Mouse (Mus musculus) heart, embryonic 13.5 days (tissue): ENCODE data around the gene Mocs1. TPM values are rescaled to one million over a fixed set of nuclear protein-coding genes. Genes with fewer than 3 reads are reported as not detected.

Source experiments
- ATAC-seq: fragments of 200-750 bp; cut with Nextera tagmentation; 2 replicates; pipeline ENCODE4 v1.8.0; 2017; ENCODE audit warnings: moderate TSS enrichment; ENCODE audit not compliant: insufficient number of reproducible peaks, low FRiP score, low TSS enrichment; ENCODE audit errors: extremely low read depth
- H3K27ac ChIP-seq: fragments of 300-500 bp; sonication (generic); replicated peaks from 2 replicates; pipeline ENCODE4 v1.5.1; 2015; ENCODE audit warnings: moderate library complexity, mild to moderate bottlenecking, inconsistent platforms
- H3K27me3 ChIP-seq: fragments of 300-500 bp; sonication (generic); replicated peaks from 2 replicates; pipeline ENCODE4 v1.6.1; 2015; ENCODE audit warnings: mild to moderate bottlenecking, inconsistent platforms
- H3K36me3 ChIP-seq: fragments of 300-500 bp; sonication (generic); 2 replicates; pipeline ENCODE4 v1.6.1; 2015; ENCODE audit warnings: mild to moderate bottlenecking, inconsistent platforms
- H3K4me1 ChIP-seq: fragments of 300-500 bp; sonication (generic); 2 replicates; pipeline ENCODE4 v1.6.1; 2015; ENCODE audit warnings: inconsistent platforms
- H3K4me2 ChIP-seq: fragments of 300-500 bp; sonication (generic); 2 replicates; pipeline ENCODE4 v1.6.1; 2015; ENCODE audit warnings: inconsistent platforms, mild to moderate bottlenecking, moderate library complexity
- H3K4me3 ChIP-seq: fragments of 300-500 bp; sonication (generic); 2 replicates; pipeline ENCODE4 v1.5.1; 2015; ENCODE audit warnings: moderate library complexity, mild to moderate bottlenecking, inconsistent platforms
- H3K9ac ChIP-seq: fragments of 300-500 bp; sonication (generic); 2 replicates; pipeline ENCODE4 v1.6.1; 2015; ENCODE audit warnings: inconsistent platforms, mild to moderate bottlenecking, moderate library complexity
- H3K9me3 ChIP-seq: fragments of 300-500 bp; sonication (generic); 2 replicates; pipeline ENCODE4 v1.6.1; 2016; ENCODE audit warnings: inconsistent platforms
- WGBS: fragments of 180-500 bp; shearing (Covaris S2); methylation state at CpG from one replicate; pipeline ENCODE4 v1.1.7; 2015; ENCODE audit warnings: mixed read lengths; 5-methylcytosine and 5-hydroxymethylcytosine counted together
- polyA plus RNA-seq: library from polyadenylated mRNA; unstranded; fragments of >200 nt; fragmentation: Nextera tagmentation; extraction: Ambion mirVana; gene quantifications from 2 replicates; pipeline ENCODE4 v1.2.1, GENCODE M21; 2015

Gene Mocs1
- polyA plus RNA-seq: 5.0 and 5.9 TPM in 2 replicates

GRCm38 (mm10) chr17:49428239-49428688, at the start of gene Mocs1:
Gene Mocs1 (plus strand): TSS chr17:49428362.
- H3K4me1 ChIP-seq: peaks cover 33% of the 10 kb centered on the region
- H3K27me3 ChIP-seq: no peaks in the 10 kb centered on the region
- H3K27ac ChIP-seq: peak within 1 kb of the TSS; percentile 73
- under 1% methylated on average over 28 of the region's 28 CpGs for WGBS
- H3K9me3 ChIP-seq: no peaks in the 10 kb centered on the region
- peak; percentile 96 for ATAC-seq
- H3K4me3 ChIP-seq: peak within 1 kb of the TSS; percentile 85
- H3K9ac ChIP-seq: peak within 1 kb of the TSS; percentile 94
- H3K36me3 ChIP-seq: peaks cover 7% of the 10 kb centered on the region
- peak within 1 kb of the TSS; percentile 90 for H3K4me2 ChIP-seq

GRCm38 (mm10) chr17:49379645-49380044, 48.5 kb upstream of the Mocs1 start:
- ATAC-seq: no peak
- H3K27ac ChIP-seq: no peak overlapping the region
- 80% methylated on average over 4 of the region's 4 CpGs for WGBS

DNA sequence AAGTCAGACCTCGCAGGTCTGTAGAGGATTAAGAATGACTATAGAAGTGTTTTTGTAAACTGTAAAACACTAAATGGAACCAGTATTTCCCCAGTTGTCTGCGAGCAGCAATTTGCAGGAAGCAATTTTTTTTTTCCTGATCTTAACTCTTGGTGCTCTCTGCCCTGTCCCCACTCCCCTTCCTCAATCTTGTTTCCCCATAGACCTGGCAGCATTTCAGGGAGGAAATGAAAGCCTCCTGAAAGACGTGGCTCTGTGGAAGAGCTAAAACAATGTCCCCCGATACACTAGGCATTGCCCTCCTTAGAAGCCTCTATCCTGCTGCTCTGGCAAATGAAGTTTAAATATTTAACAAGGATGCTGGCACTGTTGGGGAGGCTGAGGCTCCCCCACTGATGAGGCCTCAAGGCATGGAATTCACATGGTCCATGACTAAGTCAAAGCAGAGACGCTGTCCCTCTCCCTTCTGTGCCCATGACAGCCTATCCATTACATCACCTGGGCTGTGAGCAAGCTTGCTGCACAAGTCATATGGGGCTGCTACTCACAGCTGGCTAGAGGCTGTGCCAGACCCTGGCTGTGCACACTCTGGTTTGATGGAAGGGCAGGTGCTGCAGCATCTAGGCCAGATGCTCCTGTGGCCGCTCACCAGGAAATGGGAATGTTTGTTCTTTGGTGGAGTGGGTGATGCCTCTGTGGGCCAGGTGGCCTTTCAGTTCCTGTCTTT, 43.8 kb upstream of the Mocs1 start:
- Histone ChIP-seq H3K4me2 (no peak overlapping the region), H3K4me1 (peaks cover 5% of the 10 kb centered on the region; the same call in 1 of the 2 replicates), H3K9me3 (peaks cover 3% of the 10 kb centered on the region; the same call in 1 of the 2 replicates), H3K36me3 (no peaks in the 10 kb centered on the region), H3K27ac (no peak overlapping the region), H3K27me3 (no peaks in the 10 kb centered on the region), H3K4me3 (no peak overlapping the region), H3K9ac (no peak overlapping the region)
- ATAC-seq: no peak
- 37% methylated on average over 6 of the region's 6 CpGs for WGBS

More at GRCm38 (mm10) chr17:49379645-49380044, 48.5 kb upstream of the Mocs1 start:
- Histone ChIP-seq H3K4me3 (no peak overlapping the region), H3K4me1 (peaks cover 17% of the 10 kb centered on the region; the same call in 1 of the 2 replicates), H3K36me3 (no peaks in the 10 kb centered on the region), H3K9me3 (no peaks in the 10 kb centered on the region), H3K9ac (no peak overlapping the region), H3K27me3 (no peaks in the 10 kb centered on the region), H3K4me2 (no peak overlapping the region)

GRCm38 (mm10) chr17:49387741-49388140, 40.4 kb upstream of the Mocs1 start:
- ATAC-seq: no peak
- Histone ChIP-seq H3K4me2 (no peak overlapping the region), H3K4me1 (peaks cover 10% of the 10 kb centered on the region; the same call in 1 of the 2 replicates), H3K27ac (no peak overlapping the region), H3K36me3 (no peaks in the 10 kb centered on the region), H3K9me3 (peaks cover 3% of the 10 kb centered on the region; the same call in 1 of the 2 replicates), H3K27me3 (no peaks in the 10 kb centered on the region), H3K9ac (no peak overlapping the region), H3K4me3 (no peak overlapping the region)
- WGBS: 68% methylated on average over 2 of the region's 2 CpGs

GRCm38 (mm10) chr17:49392751-49393150, 35.4 kb upstream of the Mocs1 start:
- Histone ChIP-seq H3K9ac (no peak overlapping the region), H3K27ac (no peak overlapping the region), H3K27me3 (no peaks in the 10 kb centered on the region), H3K9me3 (peaks cover 1% of the 10 kb centered on the region; the same call in 1 of the 2 replicates), H3K4me2 (no peak overlapping the region), H3K4me3 (no peak overlapping the region), H3K4me1 (peaks cover 5% of the 10 kb centered on the region; the same call in 1 of the 2 replicates), H3K36me3 (no peaks in the 10 kb centered on the region)
- ATAC-seq: no peak
- 18% methylated on average over 1 of the region's 1 CpGs for WGBS

DNA sequence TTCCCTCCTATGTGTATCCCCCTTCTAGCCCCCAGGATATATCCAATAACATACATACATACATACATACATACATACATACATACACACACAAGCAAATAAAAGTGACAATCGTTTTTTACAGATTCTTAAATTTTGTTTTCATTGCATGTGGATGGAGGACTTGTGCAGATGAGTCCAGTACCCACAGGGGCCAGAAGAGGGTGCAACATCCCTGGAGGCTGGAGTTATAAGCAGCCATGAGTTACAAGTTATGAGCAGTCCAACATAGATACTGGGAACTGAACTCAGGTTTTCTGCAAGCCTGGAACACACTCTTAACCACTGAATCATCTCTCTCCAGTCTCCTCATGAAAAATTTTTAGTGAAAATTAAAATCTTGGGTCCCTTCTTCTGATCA, 33.3 kb upstream of the Mocs1 start:
- H3K4me2 ChIP-seq: no peak overlapping the region
- H3K27ac ChIP-seq: no peak overlapping the region
- peaks cover 5% of the 10 kb centered on the region; the same call in 1 of the 2 replicates for H3K4me1 ChIP-seq
- no peak overlapping the region for H3K9ac ChIP-seq
- no peaks in the 10 kb centered on the region for H3K9me3 ChIP-seq
- 44% methylated on average over 1 of the region's 1 CpGs for WGBS
- H3K36me3 ChIP-seq: no peaks in the 10 kb centered on the region
- no peak for ATAC-seq
- H3K27me3 ChIP-seq: no peaks in the 10 kb centered on the region
- no peak overlapping the region for H3K4me3 ChIP-seq

- Histone ChIP-seq H3K9me3 (no peaks in the 10 kb centered on the region), H3K27me3 (no peaks in the 10 kb centered on the region), H3K4me1 (no peaks in the 10 kb centered on the region), H3K4me3 (no peak overlapping the region), H3K36me3 (no peaks in the 10 kb centered on the region), H3K9ac (no peak overlapping the region), H3K4me2 (no peak overlapping the region), H3K27ac (no peak overlapping the region)
- 75% methylated on average over 4 of the region's 4 CpGs for WGBS
- no peak for ATAC-seq
These were observed 28.6 kb upstream of the Mocs1 start for GRCm38 (mm10) chr17:49399605-49400004.

DNA sequence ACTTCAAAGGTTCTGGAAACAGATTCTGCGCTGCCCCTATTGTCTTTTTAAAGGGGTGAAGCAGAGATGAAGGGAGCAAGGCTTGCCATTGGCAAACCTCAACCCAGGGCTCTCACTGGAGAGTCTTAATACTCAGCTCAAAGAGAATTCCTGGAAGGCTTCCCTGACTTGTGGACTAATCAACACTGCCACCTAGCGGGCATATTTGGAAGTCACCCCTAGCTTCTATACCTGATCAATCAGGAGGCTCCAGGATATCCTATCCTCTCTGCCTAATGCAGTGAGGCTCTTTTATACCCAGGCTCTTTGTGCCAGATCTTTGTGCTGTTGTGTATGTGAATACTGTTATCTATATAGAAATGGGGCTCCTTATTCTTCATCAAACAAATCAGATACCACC, 28.0 kb upstream of the Mocs1 start:
- 6% methylated on average over 2 of the region's 2 CpGs for WGBS
- H3K9me3 ChIP-seq: no peaks in the 10 kb centered on the region
- no peak overlapping the region for H3K9ac ChIP-seq
- no peaks in the 10 kb centered on the region for H3K4me1 ChIP-seq
- H3K27ac ChIP-seq: no peak overlapping the region
- H3K27me3 ChIP-seq: no peaks in the 10 kb centered on the region
- H3K4me2 ChIP-seq: no peak overlapping the region
- ATAC-seq: no peak
- H3K4me3 ChIP-seq: no peak overlapping the region
- no peaks in the 10 kb centered on the region for H3K36me3 ChIP-seq

DNA sequence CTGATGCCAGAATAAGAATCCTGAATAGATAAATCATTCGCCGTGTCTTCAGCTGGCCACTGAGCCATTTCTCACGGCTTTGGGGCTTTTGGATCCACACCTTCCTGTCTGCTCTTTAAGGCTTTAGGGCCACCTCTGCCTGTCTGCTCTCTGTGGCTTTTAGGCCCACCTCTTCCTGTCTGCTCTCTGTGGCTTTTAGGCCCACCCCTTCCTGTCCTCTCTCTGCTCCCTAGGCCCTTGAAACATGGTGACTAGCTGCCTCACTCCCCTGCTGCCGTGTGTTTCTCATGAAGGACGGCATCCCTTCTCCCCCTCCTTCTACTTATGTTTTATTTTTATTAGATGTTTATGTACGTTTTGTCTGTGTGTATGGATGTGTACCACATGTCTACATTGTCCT, 25.0 kb upstream of the Mocs1 start:
- no peaks in the 10 kb centered on the region for H3K9me3 ChIP-seq

DNA sequence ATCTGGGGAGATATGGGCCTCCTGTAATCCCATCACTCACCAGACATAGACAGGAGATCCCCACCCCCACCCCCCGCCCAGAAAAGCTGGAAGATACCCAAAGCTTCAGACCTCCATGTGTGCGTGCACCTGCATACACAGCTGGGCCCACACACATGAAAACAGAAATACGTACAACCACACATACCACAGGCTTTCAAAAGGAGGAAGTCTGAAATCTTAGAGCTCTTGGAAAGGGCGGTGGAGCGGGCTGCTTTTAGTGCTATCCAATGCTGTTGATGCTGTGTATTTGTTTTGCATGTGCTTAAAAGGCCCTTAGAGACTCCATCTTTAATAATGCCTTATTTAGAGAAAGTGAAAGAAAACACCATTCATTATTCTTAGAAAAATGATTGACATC, 22.2 kb upstream of the Mocs1 start:
- no peaks in the 10 kb centered on the region for H3K36me3 ChIP-seq
- H3K27ac ChIP-seq: no peak overlapping the region
- H3K9ac ChIP-seq: no peak overlapping the region
- no peak overlapping the region for H3K4me3 ChIP-seq
- 70% methylated on average over 5 of the region's 5 CpGs for WGBS
- H3K4me2 ChIP-seq: no peak overlapping the region
- H3K4me1 ChIP-seq: no peaks in the 10 kb centered on the region
- H3K27me3 ChIP-seq: no peaks in the 10 kb centered on the region
- ATAC-seq: no peak
- no peaks in the 10 kb centered on the region for H3K9me3 ChIP-seq

More for the DNA sequence above, 25.0 kb upstream of the Mocs1 start:
- Histone ChIP-seq H3K27me3 (no peaks in the 10 kb centered on the region), H3K9ac (no peak overlapping the region), H3K4me3 (no peak overlapping the region), H3K4me1 (no peaks in the 10 kb centered on the region), H3K4me2 (no peak overlapping the region), H3K36me3 (no peaks in the 10 kb centered on the region), H3K27ac (no peak overlapping the region)
- ATAC-seq: no peak
- WGBS: 73% methylated on average over 6 of the region's 6 CpGs

DNA sequence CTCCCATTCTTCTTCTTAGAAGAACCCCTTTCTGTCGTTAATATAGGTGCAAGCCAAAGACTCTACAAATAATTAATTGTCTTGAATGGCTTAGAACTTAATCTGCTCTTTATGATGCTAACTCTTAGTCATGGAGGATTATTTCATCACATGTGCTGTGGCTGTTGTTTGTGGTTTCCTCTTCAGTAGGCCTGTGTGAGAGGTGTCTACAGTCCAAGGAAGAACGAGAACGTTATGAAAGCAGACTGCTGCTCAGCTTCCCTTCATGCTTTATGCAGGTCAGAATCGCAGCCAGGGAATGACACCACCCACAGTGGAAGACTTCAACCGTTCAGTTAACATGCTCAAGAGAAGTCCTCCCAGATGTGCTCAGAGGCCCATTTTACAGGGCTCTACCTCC, 15.2 kb upstream of the Mocs1 start:
- H3K4me2 ChIP-seq: no peak overlapping the region
- H3K27ac ChIP-seq: no peak overlapping the region
- H3K4me1 ChIP-seq: no peaks in the 10 kb centered on the region
- 80% methylated on average over 5 of the region's 5 CpGs for WGBS
- no peak for ATAC-seq
- H3K27me3 ChIP-seq: no peaks in the 10 kb centered on the region; the same call in 1 of the 2 replicates
- H3K9me3 ChIP-seq: no peaks in the 10 kb centered on the region
- H3K4me3 ChIP-seq: no peak overlapping the region
- H3K9ac ChIP-seq: no peak overlapping the region
- no peaks in the 10 kb centered on the region for H3K36me3 ChIP-seq

DNA sequence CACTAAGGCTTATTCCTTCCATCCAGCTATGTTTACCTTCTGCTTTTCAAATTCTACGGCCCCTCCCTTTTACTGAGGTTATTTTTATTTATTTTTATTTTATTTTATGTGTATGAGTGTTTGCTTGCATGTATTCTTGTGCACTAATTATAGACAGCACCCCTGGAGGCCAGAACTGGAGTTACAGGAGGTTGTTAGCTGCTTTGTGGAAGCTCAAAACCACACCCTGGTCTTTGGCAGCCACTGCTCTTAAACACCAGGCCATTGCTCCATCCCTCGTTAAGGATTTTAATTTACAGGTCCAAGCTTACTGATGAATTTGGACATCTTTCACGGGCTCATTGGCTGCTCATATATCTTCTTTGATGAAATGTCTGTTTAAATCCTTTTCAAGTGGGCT, 14.6 kb upstream of the Mocs1 start:
- H3K9ac ChIP-seq: no peak overlapping the region
- ATAC-seq: no peak
- H3K27me3 ChIP-seq: no peaks in the 10 kb centered on the region; the same call in 1 of the 2 replicates
- H3K27ac ChIP-seq: no peak overlapping the region
- H3K4me2 ChIP-seq: no peak overlapping the region
- WGBS: 39% methylated on average over 3 of the region's 3 CpGs
- no peak overlapping the region for H3K4me3 ChIP-seq
- no peaks in the 10 kb centered on the region for H3K4me1 ChIP-seq
- H3K9me3 ChIP-seq: no peaks in the 10 kb centered on the region
- no peaks in the 10 kb centered on the region for H3K36me3 ChIP-seq
